Mouse (Mus musculus) gastrocnemius, adult 2 months (tissue): ENCODE data around the gene Fam168b. TPM values are rescaled to one million over a fixed set of nuclear protein-coding genes. Genes with fewer than 3 reads are reported as not detected.

Experiments used
- DNase-seq: peaks from one replicate; pipeline ENCODE4 v3.0.0; 2022
- H3K27ac ChIP-seq: fragments of 200-600 bp; 2 replicates; pipeline ENCODE4 v1.8.1; 2022; ENCODE audit warnings: mild to moderate bottlenecking
- H3K4me3 ChIP-seq: fragments of 200-600 bp; 2 replicates; pipeline ENCODE4 v1.8.1; 2022; ENCODE audit warnings: mild to moderate bottlenecking, moderate library complexity
- CTCF ChIP-seq: fragments of 200-600 bp; IDR thresholded peaks from 2 replicates; pipeline ENCODE4 v1.8.1; 2022; ENCODE audit warnings: antibody characterized with exemption, mild to moderate bottlenecking, moderate library complexity
- intact Hi-C: fragments of 180-260 bp; cut with DNase I; formaldehyde crosslinking; loops from one replicate; pipeline ENCODE4 v1.15.1; 2025
- total RNA-seq, 2 experiments: library from RNA; stranded (reverse); gene quantifications; 2 replicates each; pipeline ENCODE4 v1.2.3; 2021

Fam168b gene
- total RNA-seq, 2 experiments from 2014 or later = 28.6 to 35.0 TPM

DNA sequence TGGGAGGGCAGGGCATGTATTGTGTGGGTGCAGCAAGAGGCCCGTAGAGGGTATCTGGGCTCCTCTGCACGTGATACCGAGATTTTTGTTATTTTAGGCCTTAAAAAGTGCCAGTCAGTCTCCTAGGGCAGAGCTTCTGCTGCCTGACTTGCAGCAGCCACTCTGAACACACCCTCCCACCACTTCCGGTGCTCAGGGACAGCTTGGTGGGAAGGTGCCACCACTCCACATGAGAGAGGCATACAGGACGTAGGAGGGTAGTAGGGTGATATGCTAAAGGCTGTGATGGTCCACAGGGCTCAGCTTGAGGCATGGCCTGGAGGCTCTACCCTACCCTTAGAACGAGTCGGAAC lies 40.6 kb downstream of the Fam168b start:
- no peak for TF ChIP-seq CTCF
- intact Hi-C loops = loop anchor here (5.0 kb wide), 2 partner anchors 40 to 65 kb away; partner anchors contain the start of gene Fam168b
- no peak for DNase-seq

DNA sequence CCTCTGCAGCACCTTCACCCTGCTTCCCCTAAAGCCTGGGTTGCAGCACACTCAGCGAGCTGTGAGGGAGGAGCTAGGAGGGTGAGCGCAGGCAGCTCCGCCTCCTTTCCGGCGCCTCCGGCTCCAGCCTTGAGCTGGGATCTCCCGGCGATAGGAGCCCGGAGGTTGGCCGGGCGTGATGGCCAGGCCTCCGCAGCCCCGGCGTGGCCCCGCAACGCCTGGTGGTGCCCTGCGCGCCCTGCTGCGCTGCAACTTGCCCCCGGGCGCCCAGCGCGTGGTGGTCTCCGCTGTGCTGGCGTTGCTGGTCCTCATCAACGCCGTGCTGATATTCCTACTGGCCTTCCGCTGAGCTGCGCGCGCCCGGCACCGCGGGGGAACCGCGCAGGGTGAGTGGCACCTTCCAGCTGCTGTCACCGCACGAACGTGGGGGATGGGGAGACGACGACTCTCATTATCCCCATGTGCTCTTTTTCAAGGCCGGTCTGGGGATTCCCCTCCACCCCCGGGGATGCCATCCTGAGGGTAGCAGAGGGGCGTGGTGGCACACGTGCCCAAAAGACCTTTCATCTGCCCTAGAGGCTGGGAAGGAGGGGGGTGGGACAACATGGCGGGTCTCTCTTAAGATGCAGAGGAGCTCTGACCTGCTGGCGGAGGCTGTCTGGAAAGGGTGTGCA lies 41.1 kb downstream of the Fam168b start:
- peak; percentile 81 for DNase-seq
- Histone ChIP-seq H3K4me3 (peak overlapping the region; percentile 81), H3K27ac (peak overlapping the region; percentile 70)
- intact Hi-C loops = loop anchor here (5.0 kb wide), 2 partner anchors 41 to 66 kb away; partner anchors contain the start of gene Fam168b
- TF ChIP-seq CTCF = no peak

More for the DNA sequence above, 40.6 kb downstream of the Fam168b start:
- Histone ChIP-seq H3K4me3 (peak overlapping the region; percentile 81), H3K27ac (no peak overlapping the region)

DNA sequence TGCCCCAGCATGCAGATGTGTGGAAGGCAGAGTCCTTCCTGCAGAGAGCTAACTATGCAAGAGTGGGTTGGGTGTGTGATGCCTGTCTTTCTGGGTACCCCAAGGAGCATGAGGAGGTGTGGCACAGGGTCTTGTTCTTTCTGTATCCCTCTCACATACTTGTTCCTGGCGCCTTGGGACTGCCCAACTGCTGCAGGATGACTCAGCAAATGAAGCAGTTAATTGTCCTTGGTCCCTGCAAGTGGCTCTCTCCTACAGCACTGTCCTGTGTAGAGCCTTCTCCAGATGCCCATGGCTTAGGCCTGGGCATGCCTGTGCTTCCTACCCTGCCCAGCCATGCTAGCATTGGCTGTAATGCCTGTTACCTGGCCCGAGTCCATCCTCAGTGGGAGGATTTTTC lies 43.7 kb downstream of the Fam168b start:
- no peak for DNase-seq
- intact Hi-C loops = no loop called here
- no peak overlapping the region for H3K27ac ChIP-seq
- no peak for TF ChIP-seq CTCF
- no peak overlapping the region for H3K4me3 ChIP-seq

DNA sequence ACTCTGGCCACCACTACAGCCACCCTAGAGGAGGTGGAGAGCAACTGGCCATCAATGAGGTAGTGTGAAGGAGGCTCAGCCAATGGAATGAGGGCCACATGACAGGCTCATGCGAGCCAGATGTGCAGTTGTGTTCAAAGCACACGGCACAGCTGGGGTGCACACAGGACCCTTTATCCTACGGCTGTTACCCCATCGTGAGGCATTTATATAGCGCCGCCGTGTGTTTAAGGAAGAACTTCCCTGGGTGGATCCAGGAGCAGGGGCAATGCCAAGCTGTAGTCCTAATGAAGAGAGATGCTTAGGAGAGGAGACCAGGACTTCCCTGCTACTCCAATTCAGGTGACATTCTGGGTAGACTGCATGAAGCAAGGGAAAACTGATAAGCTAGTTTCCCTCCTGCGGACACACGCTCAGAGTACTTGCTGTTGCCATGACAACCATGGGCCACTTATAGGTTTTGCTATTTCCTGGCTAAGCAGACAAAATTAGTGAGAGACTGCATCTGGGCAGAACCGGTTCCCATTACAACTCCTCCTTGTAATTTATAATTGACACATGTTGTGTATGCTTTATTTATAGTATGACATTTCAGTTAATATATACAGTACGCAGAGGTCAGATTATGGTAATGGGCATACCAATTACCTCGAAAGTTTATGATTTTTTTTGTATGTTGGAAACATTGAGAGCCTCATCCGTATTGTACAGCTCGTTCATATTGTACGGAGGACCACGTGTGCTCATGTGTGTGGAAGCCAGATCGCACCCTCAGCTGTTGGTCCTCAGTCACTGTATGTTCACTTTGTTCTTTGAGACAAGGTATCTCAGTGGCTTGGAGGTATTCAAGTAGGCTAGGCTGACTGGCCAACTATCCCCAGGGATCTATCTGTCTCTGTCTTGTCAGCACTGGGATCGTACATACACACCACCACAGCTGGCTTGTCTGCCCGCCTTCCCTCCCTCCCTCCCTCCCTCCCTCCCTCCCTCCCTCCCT lies 49.3 kb downstream of the Fam168b start:
- intact Hi-C loops = no loop called here

DNA sequence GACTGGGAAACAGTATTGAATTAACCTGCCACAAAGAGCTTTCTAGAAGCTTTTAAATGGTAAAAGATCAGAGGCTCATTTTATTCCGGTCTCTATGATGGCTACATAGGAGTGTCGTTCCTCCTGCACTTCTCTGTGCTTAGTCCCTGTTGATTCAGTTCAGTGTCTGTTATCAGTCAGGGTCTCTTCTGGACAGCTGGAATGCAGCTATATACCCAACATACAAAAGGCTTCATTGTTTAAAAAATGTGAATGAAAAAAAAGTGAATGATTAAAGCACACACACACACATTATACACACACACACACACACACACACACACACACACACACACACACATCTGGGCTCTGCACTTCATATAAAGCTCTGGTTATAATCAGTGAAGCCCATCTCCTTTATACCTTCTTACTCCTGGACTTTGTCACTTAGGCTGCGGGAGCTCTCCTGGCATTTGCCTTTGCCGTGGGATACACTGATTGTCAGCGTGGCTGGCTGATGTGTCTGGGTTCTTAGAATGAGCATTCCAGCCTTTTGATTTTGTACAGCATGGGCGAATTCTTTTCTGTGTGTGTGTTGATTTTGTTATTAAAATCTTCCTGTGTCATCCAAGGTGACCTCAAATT lies 59.2 kb downstream of the Fam168b start:
- TF ChIP-seq CTCF = no peak

More for the DNA sequence above, 49.3 kb downstream of the Fam168b start:
- no peak overlapping the region for H3K4me3 ChIP-seq
- no peak for TF ChIP-seq CTCF
- DNase-seq = no peak
- H3K27ac ChIP-seq = no peak overlapping the region

DNA sequence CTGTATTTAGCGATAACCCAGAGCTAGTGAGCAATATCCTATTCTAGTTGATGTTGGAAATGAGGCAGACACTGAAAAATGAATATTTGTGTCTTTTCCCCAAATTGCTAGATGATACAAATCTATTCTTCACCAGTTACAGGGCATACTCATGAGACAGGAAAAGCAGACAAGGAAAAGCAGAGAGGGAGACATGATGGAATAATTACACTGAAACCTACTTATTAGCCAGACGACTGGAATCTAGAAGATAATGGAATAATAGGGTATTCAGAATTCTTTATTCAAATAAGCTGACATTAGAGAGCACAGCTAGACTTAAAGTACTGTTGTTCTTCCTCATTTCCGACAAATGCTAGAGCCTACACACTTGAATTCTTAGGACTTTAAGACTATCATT lies 67.0 kb downstream of the Fam168b start:
- no peak overlapping the region for H3K27ac ChIP-seq
- DNase-seq = no peak
- intact Hi-C loops = no loop called here
- no peak for TF ChIP-seq CTCF
- no peak overlapping the region for H3K4me3 ChIP-seq

More for the DNA sequence above, 59.2 kb downstream of the Fam168b start:
- no peak overlapping the region for H3K4me3 ChIP-seq
- no peak overlapping the region for H3K27ac ChIP-seq
- DNase-seq = no peak
- intact Hi-C loops = no loop called here

DNA sequence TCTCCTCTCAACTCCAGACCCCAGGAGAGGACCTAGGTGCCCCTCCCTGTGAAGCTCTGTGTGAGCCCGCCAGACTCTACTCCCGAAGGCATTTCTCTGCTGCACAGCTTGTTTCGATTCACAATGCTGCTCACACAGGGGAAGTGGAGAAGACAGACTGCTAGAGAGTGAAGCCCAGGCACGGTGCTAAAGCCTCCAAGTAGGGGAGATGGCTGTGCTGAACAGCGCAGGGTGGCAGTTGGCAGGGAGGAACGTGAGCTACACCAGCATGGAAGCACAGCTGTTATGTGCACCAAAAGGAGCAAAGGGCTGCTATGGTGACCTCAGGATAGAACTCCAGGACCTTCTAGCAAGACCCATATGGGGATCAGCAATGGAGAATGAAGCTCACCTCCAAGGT lies 74.0 kb downstream of the Fam168b start:
- no peak for TF ChIP-seq CTCF
- no peak overlapping the region for H3K27ac ChIP-seq
- DNase-seq = no peak
- H3K4me3 ChIP-seq = no peak overlapping the region
- intact Hi-C loops = no loop called here

DNA sequence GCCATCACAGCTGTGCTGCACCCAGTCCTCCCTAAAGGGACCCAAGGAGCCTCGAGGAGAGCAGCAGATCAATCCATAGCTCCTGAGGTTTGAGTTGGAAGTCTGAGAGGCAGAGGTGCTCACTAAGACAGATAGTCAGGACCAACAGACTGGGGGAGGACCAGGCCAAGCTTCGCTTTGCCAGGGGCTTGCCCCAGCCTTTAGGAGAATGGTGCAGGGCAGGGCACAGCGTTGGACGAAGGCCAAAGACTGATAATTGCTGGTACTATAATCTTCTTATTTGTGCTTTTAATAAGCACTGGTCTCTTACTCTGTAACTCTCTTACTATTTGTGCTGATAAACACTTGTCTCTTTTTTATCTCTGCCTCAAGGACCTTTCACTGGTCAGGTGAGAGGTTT lies 75.0 kb downstream of the Fam168b start:
- Histone ChIP-seq H3K27ac (no peak overlapping the region), H3K4me3 (no peak overlapping the region)
- no peak for DNase-seq
- TF ChIP-seq CTCF = no peak
- intact Hi-C loops = no loop called here

DNA sequence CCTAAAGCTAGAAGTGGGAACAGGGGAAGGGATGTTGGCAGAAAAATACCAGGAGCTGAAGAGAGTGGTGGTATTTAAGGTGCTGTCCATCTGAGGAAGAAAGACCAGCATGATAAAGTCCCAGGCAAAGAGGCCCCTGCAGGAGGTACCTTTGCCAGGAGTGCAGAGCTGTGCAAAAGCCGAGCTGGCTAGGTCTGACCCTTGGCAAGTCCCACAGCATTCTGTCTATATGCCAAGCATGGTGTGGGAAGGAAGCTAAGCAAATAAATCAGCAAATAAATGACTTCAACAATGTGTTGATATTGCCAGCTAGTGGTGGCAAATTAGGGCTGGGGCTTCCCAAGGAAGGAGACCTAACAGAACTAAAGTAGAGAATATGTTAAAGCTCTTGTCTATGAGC lies 76.0 kb downstream of the Fam168b start:
- no peak for TF ChIP-seq CTCF
- intact Hi-C loops = no loop called here
- Histone ChIP-seq H3K4me3 (no peak overlapping the region), H3K27ac (no peak overlapping the region)
- no peak for DNase-seq

Other genes starting within 250 kb of the Fam168b start
- 10 to 100 TPM; 53.4 to 58.3 TPM for gene Plekhb2, start 6.9 kb upstream of the Fam168b start, total RNA-seq